Mouse (Mus musculus): ENCODE measurements around the gene Gas7.

DNA sequence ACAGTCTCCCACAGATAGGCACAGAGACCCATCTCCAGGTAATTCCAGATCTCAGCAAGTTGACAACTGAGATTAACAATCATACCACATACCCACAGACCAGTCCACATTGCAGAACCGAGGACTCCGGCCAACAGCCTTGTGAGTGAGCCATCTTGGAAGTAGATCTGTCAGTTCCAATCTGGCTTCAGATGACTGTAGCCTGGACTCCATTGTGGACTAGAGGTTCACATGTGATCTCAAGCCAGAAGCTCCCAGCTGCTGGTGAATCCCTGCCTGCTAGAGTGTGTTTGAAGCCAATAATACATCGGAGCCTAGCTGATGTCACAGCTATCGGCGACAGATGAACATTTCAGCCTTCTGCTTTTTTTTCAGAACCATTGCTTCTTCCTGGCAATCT, 16.5 kb upstream of the Gas7 start:
- no peak for TF ChIP-seq GATA1 (IDR thresholded peaks at IDR 0.05; ENCODE audit: borderline replicate concordance, low read length)
- no peak for TF ChIP-seq FLI1 (IDR thresholded peaks at IDR 0.05; ENCODE audit: low read length)

Measured in megakaryocyte, embryonic 14.5 days (primary cell).